Mouse (Mus musculus): ENCODE data around the gene Gm5134.
A peak's percentile ranks its signal among the peaks of the same experiment; 100 is the strongest.
"Not testable (repeated sequence)": the region's sequence is repeated elsewhere in the genome, so short reads cannot be mapped to it uniquely, and the experiment has no call there.

The Gm5134 gene

DNA sequence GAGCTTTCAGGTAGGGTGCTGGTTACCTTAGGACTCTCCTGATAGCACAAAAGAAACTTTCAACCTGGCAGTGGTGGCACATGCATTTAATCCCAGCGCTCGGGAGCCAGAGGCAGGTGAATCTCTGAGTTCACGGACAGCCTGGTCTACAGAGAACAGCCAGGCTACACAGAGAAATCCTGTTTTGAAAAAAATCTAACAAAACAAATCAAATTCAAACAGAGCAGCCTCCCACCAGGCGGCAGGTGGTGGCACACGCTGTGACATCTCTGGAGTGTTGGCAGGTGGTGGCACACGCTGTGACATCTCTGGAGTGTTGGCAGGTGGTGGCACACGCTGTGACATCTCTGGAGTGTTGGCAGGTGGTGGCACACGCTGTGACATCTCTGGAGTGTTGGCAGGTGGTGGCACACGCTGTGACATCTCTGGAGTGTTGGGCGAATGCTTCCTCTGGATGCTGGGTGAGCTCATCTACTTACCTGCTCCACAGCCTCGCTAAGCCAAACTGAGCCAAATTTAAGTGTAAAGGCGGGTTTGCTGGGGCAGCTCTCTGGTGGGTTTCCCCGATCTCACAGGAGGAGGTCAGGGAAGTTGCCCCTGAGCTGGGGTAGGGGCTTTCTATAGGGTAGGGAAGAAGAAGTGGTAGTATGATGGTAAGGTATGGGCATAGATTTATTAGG lies 40.4 kb downstream of the Gm5134 start:
- DNase-seq (ENCODE audit: low spot score in 2 of 2), result not testable (repeated sequence)

DNA sequence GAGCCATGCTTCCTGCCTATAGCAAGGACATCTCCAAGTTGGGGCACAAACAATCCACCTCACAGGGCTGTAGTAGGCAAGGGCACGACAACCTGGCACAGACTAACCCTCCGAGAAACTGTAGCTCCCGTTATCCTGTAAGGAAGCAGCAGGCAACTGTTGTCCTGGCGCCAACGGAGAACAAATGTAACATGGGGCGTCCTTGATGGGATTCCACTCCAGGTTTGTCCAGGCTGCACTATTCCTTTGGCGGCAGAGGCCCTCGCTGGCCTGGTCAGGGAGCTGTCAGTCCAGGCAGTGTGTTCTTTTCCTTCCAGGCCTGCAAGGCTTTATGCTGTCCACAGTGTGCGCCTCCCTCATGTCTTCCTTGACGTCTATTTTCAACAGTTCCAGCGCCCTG lies 41.1 kb downstream of the Gm5134 start:
- no peak for DNase-seq (ENCODE audit: low spot score in 2 of 2)

DNA sequence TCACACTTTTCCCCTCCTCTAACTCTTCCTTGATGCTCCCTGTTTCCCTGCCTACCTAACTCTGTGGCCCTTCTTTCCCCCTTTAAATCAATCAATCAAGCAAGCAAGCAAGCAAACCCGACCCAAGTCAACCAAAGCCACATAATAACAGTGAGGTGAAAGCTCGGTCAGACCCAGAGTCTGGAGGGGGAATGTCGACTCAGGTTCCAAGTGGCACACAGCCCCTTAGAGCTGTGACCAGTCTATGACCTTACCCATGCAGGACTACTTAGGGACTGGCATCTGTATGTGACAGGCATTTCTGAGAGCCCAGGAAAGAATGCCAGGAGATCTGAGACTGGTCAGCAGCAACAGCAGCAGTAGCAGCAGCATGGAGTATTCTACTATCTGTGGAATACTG lies 42.0 kb downstream of the Gm5134 start:
- no peak for DNase-seq (ENCODE audit: low spot score in 2 of 2)

DNA sequence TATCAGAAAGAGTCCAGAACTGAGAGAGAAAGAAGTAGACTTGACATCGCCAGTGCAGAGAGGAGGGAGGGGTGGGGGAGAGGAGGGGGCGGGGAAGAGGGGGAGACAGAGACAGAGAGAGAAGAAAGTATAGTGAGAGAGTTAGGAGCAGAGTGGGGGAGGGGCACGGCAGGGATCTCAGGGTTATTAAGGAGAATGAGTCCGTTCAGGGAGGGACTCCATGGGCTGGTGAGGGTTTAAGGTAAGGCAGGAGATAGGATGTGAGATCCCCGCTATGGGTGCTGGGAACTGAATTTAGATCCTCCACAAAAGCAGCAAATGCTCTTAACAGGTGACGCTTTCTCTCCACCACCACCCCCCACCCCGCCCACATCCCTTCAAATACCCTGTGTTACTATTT lies 46.8 kb downstream of the Gm5134 start:
- no peak for DNase-seq (ENCODE audit: low spot score in 2 of 2)

DNA sequence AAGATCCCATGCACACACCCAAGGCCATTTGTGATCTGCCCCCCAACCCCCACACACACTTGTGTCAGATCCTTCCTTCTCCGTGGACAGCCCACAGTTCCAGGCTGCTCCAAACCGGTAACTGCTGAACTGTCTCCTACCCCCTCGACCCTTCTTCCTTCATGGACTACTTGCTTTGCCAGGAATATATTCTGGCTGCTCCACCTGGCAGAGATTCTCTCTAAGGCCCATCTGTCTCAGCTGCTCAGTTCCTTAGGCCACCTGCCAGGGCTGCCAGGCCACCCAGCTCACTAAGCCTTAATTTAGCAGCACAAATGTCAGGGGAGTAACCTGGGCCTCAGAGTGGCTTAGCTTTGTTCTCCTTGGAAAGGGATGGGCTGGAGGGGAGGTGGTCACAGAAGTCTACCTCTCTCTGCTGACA lies 47.8 kb downstream of the Gm5134 start:
- DNase-seq (ENCODE audit: low spot score in 2 of 2), result no peak

DNA sequence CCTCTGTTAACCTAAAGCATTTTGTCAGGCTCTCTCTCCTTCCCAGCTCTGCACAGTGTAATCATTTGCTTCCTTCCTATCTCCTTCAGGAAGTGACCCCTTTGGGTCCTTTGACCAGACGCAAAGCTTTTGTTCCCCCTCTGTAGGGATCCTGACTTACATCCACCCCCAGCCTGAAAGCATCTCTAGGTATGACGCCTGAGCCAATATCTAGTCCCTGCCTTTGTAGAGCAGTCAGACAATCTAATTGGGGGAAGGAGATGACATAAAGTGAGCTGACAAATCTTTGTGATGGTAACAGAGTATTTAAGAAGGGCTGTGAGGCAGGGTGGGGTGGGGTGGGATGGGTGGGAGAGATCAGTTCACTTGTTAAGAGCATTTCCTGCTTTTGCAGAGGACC lies 48.3 kb downstream of the Gm5134 start:
- no peak for DNase-seq (ENCODE audit: low spot score in 2 of 2)

DNA sequence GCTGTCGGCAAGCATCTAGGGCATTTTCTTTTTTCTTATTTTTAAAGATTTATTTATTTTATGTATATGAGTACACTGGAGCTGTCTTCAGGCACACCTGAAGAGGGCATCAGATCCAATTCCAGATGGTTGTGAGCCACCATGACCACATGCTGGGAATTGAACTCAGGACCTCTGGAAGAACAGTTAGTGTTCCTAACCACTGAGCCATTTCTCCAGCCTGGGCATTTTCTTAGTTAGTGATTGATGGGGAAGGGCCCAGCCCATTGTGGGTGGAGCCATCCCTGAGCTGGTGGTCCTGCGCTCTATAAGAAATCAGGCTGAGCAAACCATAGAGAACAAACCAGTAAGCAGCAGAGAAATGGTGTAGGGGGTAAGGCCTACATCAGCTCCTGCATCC lies 48.9 kb downstream of the Gm5134 start:
- no peak for DNase-seq (ENCODE audit: low spot score in 2 of 2)

DNA sequence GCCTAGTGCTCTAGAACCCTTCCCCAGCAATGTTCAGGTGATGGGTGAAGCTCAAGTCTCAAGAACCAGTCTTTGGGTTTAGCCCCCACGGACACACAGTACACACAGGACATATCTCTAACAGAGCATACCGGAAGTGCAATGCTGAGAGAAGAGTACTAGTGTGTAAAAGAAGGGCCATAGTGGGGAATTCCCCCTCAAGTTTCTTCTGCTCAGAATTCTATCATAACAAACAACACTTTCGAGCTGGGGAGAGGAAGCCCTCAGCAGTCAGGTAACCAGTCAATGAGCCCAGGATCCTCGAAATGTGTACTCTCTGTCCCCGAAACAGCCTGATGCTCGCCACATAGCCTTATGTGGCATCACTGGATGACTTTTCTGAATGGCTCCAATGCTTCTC lies 52.1 kb downstream of the Gm5134 start:
- DNase-seq (ENCODE audit: low spot score in 2 of 2), result no peak

DNA sequence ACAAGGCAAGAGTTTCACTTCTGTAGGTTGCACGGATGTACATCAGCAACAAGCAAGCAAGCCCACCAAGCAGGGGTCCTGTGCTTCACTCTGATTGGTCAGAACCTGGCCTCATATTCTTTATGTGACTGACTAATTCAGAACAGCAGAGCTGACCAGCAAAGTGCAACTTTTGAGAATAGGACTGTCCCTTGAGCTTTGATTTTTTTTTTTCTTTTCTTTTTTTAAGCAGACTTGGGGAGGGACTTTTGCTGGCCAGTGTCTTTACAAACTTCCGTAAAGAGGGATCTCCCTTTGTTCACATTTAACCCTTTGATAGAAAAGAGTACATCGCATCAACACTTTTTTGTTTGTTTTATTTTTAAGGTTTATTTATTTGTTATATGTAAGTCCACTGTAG lies 55.5 kb downstream of the Gm5134 start:
- DNase-seq (ENCODE audit: low spot score in 2 of 2), result no peak

DNA sequence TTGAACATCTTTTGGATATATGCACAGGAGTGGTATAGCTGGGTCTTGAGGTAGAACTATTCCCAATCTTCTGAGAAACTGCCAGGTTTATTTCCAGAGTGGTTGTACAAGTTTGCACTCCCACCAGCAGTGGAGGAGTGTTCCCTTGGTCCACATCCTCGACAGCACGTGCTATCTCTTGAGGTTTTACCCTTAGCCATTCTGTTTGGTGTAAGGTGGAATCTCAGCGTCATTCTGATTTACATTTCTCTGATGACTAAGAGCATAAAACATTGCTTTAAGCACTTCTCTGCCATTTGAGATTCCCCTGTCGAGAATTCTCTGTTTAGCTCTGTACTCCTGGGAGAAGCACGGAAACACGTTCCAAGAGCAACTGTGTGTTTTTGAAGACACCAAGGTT lies 58.6 kb downstream of the Gm5134 start:
- no peak for DNase-seq (ENCODE audit: low spot score in 2 of 2)

DNA sequence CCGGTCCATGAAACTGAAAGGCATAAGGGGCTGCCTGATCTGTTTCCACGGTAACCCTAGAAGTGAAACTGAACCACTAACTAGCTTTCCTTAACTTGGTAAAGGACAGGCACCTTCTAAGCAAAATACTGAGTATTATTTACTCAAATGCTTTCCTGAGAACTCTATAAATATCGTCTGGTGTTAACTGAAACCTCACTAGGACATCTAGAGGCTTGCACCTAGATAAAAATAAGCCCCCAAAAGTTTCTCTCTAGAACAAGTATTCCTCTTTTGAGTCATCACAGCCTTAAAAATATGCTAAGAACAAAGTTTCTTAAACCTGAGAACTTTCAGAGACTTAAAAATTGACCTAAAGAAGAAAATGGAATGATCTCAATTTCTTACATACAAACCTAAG lies 62.6 kb downstream of the Gm5134 start:
- no peak for DNase-seq (ENCODE audit: low spot score in 2 of 2)

DNA sequence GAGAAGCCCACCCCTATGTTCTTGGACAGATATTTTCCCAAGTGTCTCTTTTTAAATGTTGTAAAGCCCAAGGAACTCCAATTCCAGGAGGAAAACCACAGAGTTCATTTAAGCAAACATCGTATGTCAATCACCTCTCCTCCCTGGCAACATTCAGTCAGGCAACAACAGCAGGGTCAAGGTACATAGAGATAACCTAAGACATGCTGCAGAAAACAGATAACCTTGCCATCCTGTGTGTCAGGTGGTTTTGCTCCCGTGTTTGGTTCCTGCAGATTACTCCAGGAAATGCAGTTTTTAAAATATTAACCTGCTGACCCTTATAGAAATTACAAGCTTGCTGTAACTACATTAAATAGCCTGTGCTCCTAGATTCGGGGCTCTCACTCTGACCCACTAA lies 67.4 kb downstream of the Gm5134 start:
- DNase-seq (ENCODE audit: low spot score in 2 of 2), result no peak

DNA sequence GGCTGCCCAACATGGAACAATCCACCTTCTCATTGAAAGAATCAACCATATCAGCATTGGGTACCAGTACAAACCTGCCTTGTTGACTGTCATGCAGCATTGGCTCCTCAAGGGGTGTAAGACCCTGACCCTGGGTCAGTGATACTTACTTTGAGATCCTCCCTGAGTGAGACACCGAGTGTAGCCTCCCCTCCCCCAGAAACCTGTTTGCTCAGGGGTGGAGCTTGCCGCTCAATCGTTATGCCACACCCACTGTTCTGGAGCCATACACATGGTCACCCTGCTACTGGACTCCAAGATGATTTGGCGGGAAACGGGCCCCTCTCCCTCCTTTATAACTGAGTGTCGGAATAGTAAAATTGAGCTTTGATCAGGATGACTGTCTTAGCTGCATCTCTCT lies 69.6 kb downstream of the Gm5134 start:
- no peak for DNase-seq (ENCODE audit: low spot score in 2 of 2)

DNA sequence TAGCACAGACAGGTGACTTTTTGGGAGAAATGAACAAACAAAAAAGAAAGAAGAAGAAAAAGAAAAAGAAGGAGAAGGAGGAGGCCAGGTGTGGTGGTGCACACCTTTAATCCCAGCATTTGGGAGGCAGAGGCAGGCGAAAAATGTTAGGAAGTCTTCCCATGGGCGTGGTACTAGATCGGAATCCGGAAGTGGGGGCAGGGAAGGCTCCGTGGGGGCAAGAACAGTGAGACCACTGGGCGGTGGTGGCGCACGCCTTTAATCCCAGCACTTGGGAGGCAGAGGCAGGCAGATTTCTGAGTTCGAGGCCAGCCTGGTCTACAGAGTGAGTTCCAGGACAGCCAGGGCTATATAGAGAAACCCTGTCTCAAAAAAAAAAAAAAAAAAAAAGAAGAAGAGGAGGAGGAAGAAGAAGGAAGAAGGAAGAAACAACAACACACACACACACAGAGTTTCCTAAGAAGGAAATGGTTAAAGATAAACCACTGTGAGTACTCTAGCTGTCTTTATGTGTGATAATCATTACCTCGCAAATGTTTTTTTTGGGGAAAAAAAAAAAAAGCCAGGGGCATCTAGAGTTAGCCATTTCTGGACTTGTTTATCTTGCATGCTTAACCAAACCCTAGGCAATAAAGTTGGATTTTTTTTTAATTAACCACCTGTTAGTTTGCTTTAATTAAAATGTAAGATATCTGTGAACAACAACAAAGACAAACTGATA lies 71.3 kb downstream of the Gm5134 start:
- DNase-seq (ENCODE audit: low spot score in 2 of 2), result no peak

DNA sequence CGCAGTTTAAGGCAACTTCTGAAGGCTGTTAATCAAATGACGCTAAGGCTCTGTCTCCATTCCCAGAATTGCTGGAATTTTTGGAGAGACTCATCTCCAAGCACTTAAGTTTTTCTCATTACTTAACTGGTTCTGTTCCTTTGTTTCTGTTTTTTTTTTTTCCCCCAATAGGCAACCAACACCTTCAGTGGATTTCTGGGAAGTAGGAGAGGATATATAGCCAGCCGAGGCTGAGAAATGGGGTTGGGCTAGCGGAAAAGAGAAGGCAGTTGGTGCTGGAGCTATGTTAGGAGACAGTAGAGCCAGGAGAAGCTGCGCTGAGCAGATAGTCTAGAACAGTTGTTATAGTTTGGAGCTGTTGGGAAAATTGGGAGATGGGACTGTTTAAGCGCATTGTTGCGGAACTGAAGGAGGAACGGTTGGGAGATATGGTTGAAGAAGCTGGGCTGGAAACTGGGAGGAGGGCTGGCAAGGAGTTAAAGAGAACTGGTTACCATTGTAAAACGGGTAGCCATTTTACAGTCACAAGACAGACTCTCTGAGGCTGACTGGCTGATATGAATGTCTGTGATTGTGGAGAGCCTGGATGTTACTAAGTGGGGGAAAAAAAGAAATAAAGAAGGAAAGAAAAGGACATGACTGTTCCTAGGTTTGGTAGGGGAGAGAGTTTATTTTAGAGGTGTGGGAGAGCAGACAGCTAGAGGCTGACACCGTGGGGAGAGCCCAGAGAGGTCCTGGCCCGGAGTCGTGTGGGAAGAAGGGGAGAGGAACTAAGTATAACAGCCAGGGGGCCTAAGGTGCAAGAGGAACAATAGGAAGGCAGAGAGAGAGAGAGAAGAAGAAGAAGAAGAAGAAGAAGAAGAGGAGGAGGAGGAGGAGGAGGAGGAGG lies 73.1 kb downstream of the Gm5134 start:
- no peak for DNase-seq (ENCODE audit: low spot score in 2 of 2)

DNA sequence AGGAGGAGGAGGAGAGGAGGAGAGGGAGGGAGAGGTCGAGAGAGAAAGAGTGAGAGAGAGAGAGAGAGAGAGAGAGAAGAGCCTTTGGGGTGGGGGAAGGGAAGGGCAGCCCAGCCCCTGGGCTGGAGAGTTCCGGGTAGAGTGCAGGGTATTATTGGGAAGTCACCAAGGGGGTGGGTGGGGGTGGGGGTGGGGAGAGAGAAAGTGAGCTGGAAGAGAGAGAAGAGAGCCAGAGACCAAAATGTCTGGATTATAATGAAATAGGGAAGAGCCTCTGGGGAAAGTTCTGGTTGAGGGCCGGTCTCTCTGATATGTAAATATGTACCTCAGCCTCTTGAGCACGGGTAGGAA lies 73.7 kb downstream of the Gm5134 start:
- DNase-seq (ENCODE audit: low spot score in 2 of 2), result no peak

DNA sequence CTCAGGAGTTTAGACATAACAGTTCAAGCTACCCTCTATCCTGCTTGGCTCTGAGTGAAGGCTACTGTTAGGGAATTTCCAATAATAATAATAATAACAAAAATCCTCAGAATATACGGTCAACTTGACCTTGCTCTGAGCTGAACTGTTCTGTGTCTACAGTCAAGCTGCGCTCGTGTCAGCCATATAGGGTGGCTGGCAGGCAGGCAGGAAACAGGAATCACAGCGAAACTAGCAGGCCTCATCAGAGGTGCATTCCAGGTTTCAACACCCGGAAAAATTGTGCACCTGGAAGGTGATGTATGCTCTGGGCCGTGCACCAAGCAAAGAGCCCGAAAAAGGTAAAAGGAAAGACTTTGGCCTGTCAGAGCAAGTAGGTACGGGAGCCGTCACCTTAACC lies 74.1 kb downstream of the Gm5134 start:
- no peak for DNase-seq (ENCODE audit: low spot score in 2 of 2)

DNA sequence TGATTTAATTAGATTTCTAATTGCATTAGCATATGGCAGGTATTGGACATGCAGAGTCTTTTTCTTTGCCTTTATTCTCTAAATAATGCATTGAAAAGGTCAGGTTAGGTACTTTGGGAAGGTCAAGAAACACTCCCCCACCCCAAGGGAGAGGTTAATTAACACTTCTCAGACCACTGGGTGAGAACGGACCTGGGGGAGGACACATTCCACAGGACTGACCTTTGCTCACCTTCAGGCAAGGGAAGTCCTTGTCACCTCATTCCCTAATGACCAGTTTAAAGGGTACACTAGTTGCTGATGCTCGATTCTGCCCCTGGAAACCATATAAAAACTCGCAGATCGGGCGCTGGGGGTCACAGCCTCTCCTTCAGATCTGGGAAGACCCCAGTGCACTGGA lies 75.0 kb downstream of the Gm5134 start:
- no peak for DNase-seq (ENCODE audit: low spot score in 2 of 2)

DNA sequence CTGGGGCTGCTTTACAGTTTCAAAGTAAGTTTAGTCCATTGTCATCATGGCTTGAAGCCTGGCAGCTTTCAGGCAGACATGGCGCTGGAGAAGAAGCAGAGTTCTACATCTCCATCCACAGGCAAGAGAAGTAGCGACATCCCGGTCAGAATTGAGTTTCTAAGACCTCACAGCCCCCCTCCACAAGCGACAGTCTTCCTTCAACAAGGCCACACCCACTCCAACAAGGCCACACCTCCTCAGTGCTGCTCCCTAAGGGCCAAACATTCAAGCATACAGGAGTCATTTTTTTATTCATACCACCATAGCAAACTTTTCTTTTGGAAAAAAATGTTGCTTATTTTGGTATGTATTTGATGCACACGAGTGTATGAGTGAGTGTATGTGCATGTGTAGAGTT lies 76.2 kb downstream of the Gm5134 start:
- DNase-seq (ENCODE audit: low spot score in 2 of 2), result no peak

DNA sequence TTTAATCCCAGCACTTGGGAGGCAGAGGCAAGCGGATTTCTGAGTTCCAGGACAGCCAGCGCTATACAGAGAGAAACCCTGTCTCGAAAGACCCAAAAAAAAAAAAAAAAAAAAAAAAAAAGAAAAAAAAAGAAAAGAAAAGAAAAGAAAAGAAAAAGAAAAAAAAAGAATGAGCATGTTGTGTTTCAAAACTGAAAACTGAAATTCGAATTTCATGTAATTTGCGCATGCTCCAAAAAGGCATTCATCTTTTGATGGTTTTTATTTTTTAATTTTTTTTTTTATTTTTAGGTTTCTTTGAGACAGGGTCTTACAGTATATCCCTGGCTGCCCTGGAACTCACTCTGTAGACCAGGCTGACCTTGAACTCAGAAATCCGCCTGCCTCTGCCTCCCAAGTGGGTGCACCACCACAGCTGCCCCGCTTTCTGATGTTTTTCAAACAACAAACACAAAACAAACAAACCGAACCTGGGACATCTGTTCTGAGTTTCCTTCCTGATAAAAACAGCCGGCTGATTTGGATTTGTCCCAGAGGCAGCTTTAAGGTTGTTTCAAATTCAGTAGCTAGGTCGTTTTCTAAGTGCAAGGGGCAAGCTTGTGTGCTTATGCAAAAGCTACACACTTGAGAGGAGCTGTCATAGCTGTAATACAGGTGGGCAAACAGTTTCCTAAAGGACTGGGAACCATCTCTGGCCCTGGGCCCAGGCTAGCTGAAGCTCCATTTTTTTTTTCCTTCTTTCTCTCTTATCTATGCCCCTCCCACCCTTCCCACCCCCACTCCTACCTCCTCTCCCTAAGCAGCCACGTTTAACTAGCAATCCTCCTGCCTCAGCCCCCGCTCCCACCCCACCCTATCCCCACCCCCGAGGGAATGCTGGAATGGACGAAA lies 77.4 kb downstream of the Gm5134 start:
- no peak for DNase-seq (ENCODE audit: low spot score in 2 of 2)

DNA sequence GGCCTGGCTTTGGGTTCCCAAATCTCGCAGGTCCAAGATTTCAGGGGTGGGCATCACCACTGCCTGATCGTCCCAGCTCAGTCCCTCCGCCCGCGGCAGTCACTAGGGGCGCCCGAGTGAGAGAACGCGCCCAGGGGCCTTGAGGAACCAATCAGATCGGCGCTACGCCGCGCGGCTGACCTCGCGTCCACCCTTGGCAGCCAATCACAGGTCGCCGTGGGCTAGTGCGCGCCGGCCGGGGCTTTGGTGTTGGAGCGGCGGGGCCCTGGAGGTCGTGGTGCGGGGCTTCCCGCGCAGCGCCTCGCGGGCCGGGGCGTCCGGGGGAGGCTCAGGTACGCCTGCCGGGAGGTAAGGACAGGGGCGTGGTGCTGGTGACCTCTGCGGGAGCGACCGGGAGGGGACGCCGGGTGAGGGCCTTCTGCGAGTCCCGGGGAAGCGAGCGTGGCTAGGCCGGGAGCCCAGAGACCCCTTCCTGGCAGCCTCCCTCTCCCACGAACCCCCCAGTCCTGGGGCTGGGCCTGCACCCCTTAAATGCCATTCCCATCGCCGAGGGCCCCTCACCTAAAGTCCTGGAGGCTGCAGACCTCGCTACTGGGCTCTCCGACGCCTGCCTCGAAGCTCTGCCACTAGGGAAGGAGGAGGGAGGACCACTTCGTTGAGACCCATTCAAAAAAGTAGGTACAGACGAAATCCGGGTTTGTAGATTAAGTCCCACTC lies 78.2 kb downstream of the Gm5134 start, which contains the start of gene Zfp280b:
Zfp280b (plus strand) TSS at position 249 of the 717 bp plus-strand sequence.
- DNase-seq (ENCODE audit: low spot score in 2 of 2), result peak; percentile 90 to 92
